Mouse (Mus musculus): ENCODE measurements around the gene Galnt4.

DNA sequence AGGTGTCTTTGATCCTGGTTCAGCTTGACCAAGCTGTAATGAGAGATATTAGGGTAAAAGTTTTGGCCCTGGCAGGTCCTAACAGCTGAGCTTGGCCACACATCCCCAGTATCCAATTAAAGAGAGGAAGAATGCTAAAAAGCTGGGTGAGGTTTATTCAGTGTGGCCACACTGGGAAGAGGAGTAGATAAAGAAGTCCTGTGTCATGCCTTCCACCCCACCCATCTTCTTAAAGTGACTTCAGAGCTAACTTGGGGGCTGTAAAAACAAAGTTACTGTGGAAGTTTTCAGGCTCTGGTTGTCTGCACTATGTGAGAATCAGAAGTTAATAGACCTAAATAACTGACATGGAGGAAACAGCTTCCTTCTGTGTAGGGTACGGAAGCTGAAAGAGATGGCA, 43.6 kb downstream of the Galnt4 start:
- TF ChIP-seq CTCF (IDR thresholded peaks at IDR 0.05; ENCODE audit: borderline replicate concordance, insufficient read depth, low read depth, low read length) (no peak), POLR2A (IDR thresholded peaks at IDR 0.05; ENCODE audit: borderline replicate concordance, insufficient read depth, low read length) (no peak)

Data from cerebellum, adult 2 months (tissue).